In the genomic region with DNA sequence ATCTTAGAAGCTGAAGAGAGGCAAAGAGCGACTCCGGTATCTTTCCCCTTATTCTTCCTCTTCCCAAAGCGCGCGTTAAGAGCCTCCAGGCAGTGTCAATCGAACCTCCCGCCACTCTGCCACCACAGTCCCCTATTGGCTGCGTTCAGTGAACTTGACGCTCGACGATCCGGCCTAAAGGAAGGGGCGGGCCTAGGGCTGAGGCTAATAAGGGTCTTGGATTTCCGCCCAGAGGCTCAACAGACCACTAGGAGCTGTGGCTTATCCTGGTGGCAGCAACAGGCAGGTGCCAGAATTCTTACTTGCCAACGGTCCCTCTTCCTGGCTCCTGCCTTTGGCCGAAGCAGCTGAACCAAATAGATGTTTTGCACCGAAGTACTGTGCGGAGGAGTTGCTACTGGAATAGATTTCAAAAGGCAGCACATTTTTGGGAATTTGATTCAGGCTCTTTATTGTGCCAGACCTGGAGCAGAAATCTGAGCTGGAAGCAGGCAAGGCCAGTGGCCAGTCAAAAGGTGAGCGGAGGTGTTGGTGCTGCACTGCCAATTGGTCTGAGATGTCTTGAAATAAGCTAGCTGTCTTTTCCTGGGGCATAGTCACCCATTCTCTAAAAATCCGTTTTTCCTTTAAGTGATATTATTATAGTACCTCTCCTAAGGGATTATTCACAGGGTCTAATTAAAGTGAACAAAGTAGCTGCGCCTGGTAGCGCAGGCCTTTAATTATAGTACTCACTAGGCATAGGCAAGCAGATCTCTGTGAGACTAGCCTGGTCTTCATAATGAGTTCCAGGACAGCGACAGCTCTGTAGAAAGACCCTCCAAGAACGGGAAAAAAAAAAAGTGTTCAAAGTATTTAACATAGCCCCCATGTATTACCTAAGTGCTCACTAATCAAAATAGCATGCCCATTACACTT, we compare ENCODE assay signal across 8 mouse cellular contexts. TPM values are rescaled to one million over a fixed set of nuclear protein-coding genes. Genes with fewer than 3 reads are reported as not detected.
DNase-seq lines count a peak whose midpoint lies in the region; ATAC-seq and TF ChIP-seq lines count a peak whose summit lies in the region.

Gene Rad54l (minus strand): TSS at position 89 of the 918 bp plus-strand sequence.
Gene Pomgnt1 (plus strand): TSS at position 239 of the 918 bp plus-strand sequence.

- no peak for TF ChIP-seq EP300 in lung, postnatal 0 days (IDR thresholded peaks at IDR 0.05)

- no peak for TF ChIP-seq CTCF in cerebellum, adult 2 months (IDR thresholded peaks at IDR 0.05; ENCODE audit: borderline replicate concordance, insufficient read depth, low read depth, low read length)
- TF ChIP-seq CTCF in forebrain, postnatal 0 days (IDR thresholded peaks at IDR 0.05; ENCODE audit: low read depth) = peak; percentile 54
- peak; percentile 56 for TF ChIP-seq CTCF in lung, postnatal 0 days (IDR thresholded peaks at IDR 0.05)

- no peak for TF ChIP-seq POLR2A in cerebellum, adult 2 months (IDR thresholded peaks at IDR 0.05; ENCODE audit: borderline replicate concordance, insufficient read depth, low read length)

- 7% methylated on average over 24 of the region's 24 CpGs for WGBS in cerebellum, adult 2 months
- WGBS in forebrain, postnatal 0 days = under 1% methylated on average over 24 of the region's 24 CpGs
- 4% methylated on average over 24 of the region's 24 CpGs for WGBS in lung, postnatal 0 days

- no peaks in the 10 kb centered on the region for H3K27me3 ChIP-seq in cerebellum, adult 2 months (ENCODE audit: control insufficient read depth, insufficient read depth, low read length)
- no peaks in the 10 kb centered on the region for H3K27me3 ChIP-seq in forebrain, postnatal 0 days (ENCODE audit: insufficient read depth, low read length)
- no peaks in the 10 kb centered on the region for H3K27me3 ChIP-seq in lung, postnatal 0 days (replicated peaks; ENCODE audit: insufficient read depth, low read length)

- H3K36me3 ChIP-seq in forebrain, postnatal 0 days (ENCODE audit: insufficient read depth) = no peaks in the 10 kb centered on the region
- H3K36me3 ChIP-seq in lung, postnatal 0 days (ENCODE audit: insufficient read depth, low read length) = no peaks in the 10 kb centered on the region

- H3K4me3 ChIP-seq in cerebellum, adult 2 months (replicated peaks; ENCODE audit: insufficient read depth, low read depth, low read length) = peak within 1 kb of the TSS; percentile 93
- H3K4me3 ChIP-seq in forebrain, postnatal 0 days (ENCODE audit: low read depth, low read length) = peak within 1 kb of the TSS; percentile 60
- H3K4me3 ChIP-seq in lung, postnatal 0 days (ENCODE audit: low read depth, low read length) = peak within 1 kb of the TSS; percentile 39

- ATAC-seq in forebrain, postnatal 0 days = peak; percentile 99
- peak; percentile 99 for ATAC-seq in lung, postnatal 0 days

- peak within 1 kb of the TSS; percentile 59 for H3K9ac ChIP-seq in forebrain, postnatal 0 days
- 0 out of 2 replicates have a peak within 1 kb of the TSS, but pooled peaks have one; percentile 16 for H3K9ac ChIP-seq in lung, postnatal 0 days (replicated peaks; ENCODE audit: low read depth)

- peak within 1 kb of the TSS; percentile 55 for H3K4me2 ChIP-seq in forebrain, postnatal 0 days (ENCODE audit: low read depth)
- H3K4me2 ChIP-seq in lung, postnatal 0 days (replicated peaks; ENCODE audit: low read depth, low read length) = peak within 1 kb of the TSS; percentile 56

- peak; percentile 91 for DNase-seq in MN1 (ENCODE audit: low spot score)
- DNase-seq in cerebellum, adult 2 months = peak; percentile 74 to 82
- peak; percentile 94 for DNase-seq in forebrain, postnatal 0 days
- peak; percentile 90 for DNase-seq in heart, postnatal 4 days
- peak; percentile 60 to 69 for DNase-seq in layer of hippocampus, adult 8-10 months (ENCODE audit: low spot score in 2 of 2)
- peak; percentile 96 for DNase-seq in lung, postnatal 0 days (ENCODE audit: low spot score)
- DNase-seq in ovary, postnatal 10 days (ENCODE audit: low spot score) = peak; percentile 33
- DNase-seq in thymus, postnatal 0 days (ENCODE audit: low spot score) = peak; percentile 78

- H3K4me1 ChIP-seq in cerebellum, adult 2 months (ENCODE audit: control insufficient read depth, insufficient read depth, low read length) = no peaks in the 10 kb centered on the region; the same call in 1 of the 2 replicates
- H3K4me1 ChIP-seq in forebrain, postnatal 0 days (ENCODE audit: insufficient read depth) = no peaks in the 10 kb centered on the region
- peaks cover 3% of the 10 kb centered on the region; the same call in 1 of the 2 replicates for H3K4me1 ChIP-seq in lung, postnatal 0 days (ENCODE audit: insufficient read depth, low read depth, low read length)

- no peaks in the 10 kb centered on the region for H3K9me3 ChIP-seq in forebrain, postnatal 0 days (ENCODE audit: low read length)
- H3K9me3 ChIP-seq in lung, postnatal 0 days (ENCODE audit: low read length) = no peaks in the 10 kb centered on the region

- no peak within 1 kb of the TSS; the same call in 1 of the 2 replicates for H3K27ac ChIP-seq in cerebellum, adult 2 months (ENCODE audit: insufficient read depth, low read length)
- H3K27ac ChIP-seq in forebrain, postnatal 0 days (ENCODE audit: low read depth, low read length) = no peak within 1 kb of the TSS; the same call in 1 of the 2 replicates
- 0 out of 2 replicates have a peak within 1 kb of the TSS, but pooled peaks have one; percentile 39 for H3K27ac ChIP-seq in lung, postnatal 0 days (ENCODE audit: low read length)

RNA-seq across cellular contexts. Expression of gene Rad54l, which starts in this region (rescaled TPM):
- 2.6 and 3.2 TPM in 2 replicates for polyA plus RNA-seq in cerebellum, adult 2 months (2012; rRNA removed)
- 2.0 and 3.2 TPM in 2 replicates for total RNA-seq in forebrain, postnatal 0 days (2014; rRNA removed)
- polyA plus RNA-seq in forebrain, postnatal 0 days (2015; fragmentation: Nextera tagmentation; extraction: Ambion mirVana) = 2.6 and 3.5 TPM in 2 replicates
- total RNA-seq in heart, postnatal 4 days (2021) = 10 to 100 TPM; 10.4 to 10.6 TPM
- 1 to 10 TPM in 1 of 4 experiments, under 1 TPM in 3; 0.41 to 1.1 (median 0.72) TPM for total RNA-seq in layer of hippocampus, adult 8-10 months (2022)
- 1.5 and 2.2 TPM in 2 replicates for polyA plus RNA-seq in lung, postnatal 0 days (2015; fragmentation: Nextera tagmentation; extraction: Ambion mirVana)
- polyA plus RNA-seq in thymus, postnatal 0 days (2015; fragmentation: Nextera tagmentation; extraction: Ambion mirVana) = 26.0 and 26.4 TPM in 2 replicates

RNA-seq across cellular contexts. Expression of gene Pomgnt1, which starts in this region (rescaled TPM):
- polyA plus RNA-seq in cerebellum, adult 2 months (2012; rRNA removed) = 71.7 and 76.4 TPM in 2 replicates
- 80.3 and 83.0 TPM in 2 replicates for total RNA-seq in forebrain, postnatal 0 days (2014; rRNA removed)
- 52.7 and 57.6 TPM in 2 replicates for polyA plus RNA-seq in forebrain, postnatal 0 days (2015; fragmentation: Nextera tagmentation; extraction: Ambion mirVana)
- 10 to 100 TPM; 83.3 to 84.7 TPM for total RNA-seq in heart, postnatal 4 days (2021)
- 10 to 100 TPM; 69.7 to 76.0 (median 72.0) TPM for total RNA-seq in layer of hippocampus, adult 8-10 months (2022)
- 40.7 and 40.8 TPM in 2 replicates for polyA plus RNA-seq in lung, postnatal 0 days (2015; fragmentation: Nextera tagmentation; extraction: Ambion mirVana)
- 28.6 and 30.5 TPM in 2 replicates for polyA plus RNA-seq in thymus, postnatal 0 days (2015; fragmentation: Nextera tagmentation; extraction: Ambion mirVana)

Comparison
In these comparisons a context has a peak if more than half of its experiments do, and no peak if none do; other contexts are left out.
1. DNase-seq: peak in every context shown above with its lines; median percentile 96 in lung, postnatal 0 days; 94 in forebrain, postnatal 0 days; 91 in MN1; 90 in heart, postnatal 4 days; 78 in cerebellum, adult 2 months; 78 in thymus, postnatal 0 days; 64 in layer of hippocampus, adult 8-10 months; 33 in ovary, postnatal 10 days.
2. H3K4me3 ChIP-seq: peak in every context shown above with its lines; median percentile 93 in cerebellum, adult 2 months; 60 in forebrain, postnatal 0 days; 39 in lung, postnatal 0 days.